Mouse (Mus musculus): ENCODE results near the gene Pgd.
"Not testable (repeated sequence)": the region's sequence is repeated elsewhere in the genome, so short reads cannot be mapped to it uniquely, and the experiment has no call there.

Gene Pgd

GRCm38 (mm10) chr4:149166215-149166946 lies at the start of gene Pgd:
Gene Pgd (minus strand): TSS chr4:149166771.
- peak; percentile 97 for DNase-seq

DNA sequence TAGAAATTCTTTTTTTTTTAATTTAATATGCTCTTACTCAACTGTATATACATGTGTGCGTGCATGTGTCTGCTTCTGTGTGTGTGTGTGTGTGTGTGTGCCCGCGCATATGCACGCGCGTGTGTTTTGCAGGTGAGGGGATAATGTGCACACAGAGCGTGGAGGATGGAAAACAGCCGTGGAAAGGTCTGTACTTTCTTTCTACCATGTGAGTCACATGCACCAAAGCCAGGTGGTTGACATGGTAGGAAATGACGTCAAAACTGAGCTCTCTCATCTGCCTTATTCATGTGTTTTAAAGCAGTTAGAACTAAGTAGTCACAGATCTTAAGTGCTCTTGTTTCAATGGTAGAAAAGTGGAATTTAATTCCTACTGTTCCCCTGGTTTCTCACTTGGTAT lies 49.4 kb upstream of the Pgd start:
- DNase-seq, result peak; percentile 14

- no peak for DNase-seq
Observed at GRCm38 (mm10) chr4:149215397-149215796, 48.8 kb upstream of the Pgd start.

DNA sequence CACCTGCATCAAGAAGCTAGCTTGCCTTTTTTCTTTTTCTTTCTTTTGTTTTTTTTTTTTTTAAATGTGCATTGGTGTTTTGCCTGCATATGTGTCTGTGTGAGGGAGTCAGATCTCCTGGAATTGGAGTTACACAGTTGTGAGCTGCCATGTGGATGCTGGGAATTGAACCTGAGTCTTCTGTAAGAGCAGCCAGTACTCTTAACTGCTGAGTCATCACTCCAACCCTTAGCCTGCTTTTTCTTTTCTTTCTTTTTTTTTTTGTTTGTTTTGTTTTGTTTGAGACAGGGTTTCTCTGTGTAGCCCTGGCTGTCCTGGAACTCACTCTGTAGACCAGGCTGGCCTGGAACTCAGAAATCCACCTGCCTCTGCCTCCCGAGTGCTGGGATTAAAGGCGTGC lies 47.9 kb upstream of the Pgd start:
- DNase-seq, result not testable (repeated sequence)

- DNase-seq, result no peak
Observed at GRCm38 (mm10) chr4:149213466-149213865, 46.9 kb upstream of the Pgd start.

- DNase-seq, result peak; percentile 31
Observed at GRCm38 (mm10) chr4:149211441-149211840, 44.9 kb upstream of the Pgd start.

GRCm38 (mm10) chr4:149202467-149202866 lies 35.9 kb upstream of the Pgd start:
- DNase-seq, result no peak

DNA sequence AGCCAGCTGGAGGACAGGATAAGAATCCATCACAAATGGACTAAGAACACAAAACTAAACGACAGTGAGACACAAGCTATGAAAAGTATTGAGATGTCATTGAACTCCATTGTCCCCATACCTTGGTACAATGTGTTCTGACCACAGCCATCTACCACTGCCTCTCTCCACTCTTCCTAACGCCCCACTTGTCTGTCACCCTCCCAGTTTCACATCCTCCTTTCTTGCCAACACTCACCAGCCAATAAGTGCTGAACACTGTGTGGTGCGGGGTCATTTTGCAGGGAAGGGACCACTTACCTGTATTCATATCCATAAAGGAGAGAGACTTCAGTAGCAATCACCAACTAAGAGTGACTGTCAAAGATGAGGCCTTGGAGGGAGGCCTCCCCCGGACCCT lies 34.5 kb upstream of the Pgd start:
- DNase-seq, result no peak

- DNase-seq, result no peak
Observed at GRCm38 (mm10) chr4:149197180-149197579, 30.6 kb upstream of the Pgd start.

GRCm38 (mm10) chr4:149191103-149191502 lies 24.5 kb upstream of the Pgd start:
- no peak for DNase-seq

DNA sequence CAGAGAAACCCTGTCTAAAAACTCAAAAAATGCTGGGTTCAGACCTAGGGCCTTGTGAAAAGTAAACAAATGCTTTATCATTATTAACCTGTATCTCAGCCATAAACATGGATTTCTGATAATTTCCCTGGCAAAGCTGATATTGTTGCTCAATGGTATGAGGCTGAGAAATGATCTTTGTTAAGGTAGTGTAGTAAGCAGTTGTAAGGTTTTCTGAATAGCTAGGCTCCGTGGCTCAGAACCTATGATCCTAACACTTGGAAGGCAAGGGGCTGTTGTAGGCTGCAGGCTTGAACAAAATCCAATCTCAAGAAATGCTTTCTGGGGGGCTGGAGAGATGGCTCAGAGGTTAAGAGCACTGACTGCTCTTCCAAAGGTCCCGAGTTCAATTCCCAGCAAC lies 22.0 kb upstream of the Pgd start:
- DNase-seq, result no peak

- peak; percentile 44 for DNase-seq
Observed at GRCm38 (mm10) chr4:149182755-149183154, 16.2 kb upstream of the Pgd start.

- no peak for DNase-seq
Observed at GRCm38 (mm10) chr4:149182192-149182591, 15.6 kb upstream of the Pgd start.

GRCm38 (mm10) chr4:149179573-149179972 lies 13.0 kb upstream of the Pgd start:
- no peak for DNase-seq

DNA sequence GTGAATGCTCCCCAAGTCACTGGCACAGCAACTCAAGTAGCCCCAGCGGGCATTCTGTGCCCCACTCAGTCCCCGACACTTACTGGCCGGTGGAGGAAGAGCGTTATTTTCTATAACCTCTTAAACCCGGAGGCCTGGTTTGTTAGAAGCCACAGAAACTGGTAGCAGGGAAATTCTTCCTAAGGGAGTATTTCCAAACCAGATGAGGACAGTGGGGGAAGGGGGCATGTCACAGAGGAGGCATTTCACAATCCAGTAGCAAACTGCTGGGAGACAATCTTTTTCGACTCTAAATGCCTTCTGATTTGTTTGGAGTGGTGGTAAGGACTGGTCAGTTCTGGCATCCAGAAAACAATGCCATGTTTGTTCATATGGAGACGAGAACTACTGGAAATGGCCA lies 12.6 kb upstream of the Pgd start:
- no peak for DNase-seq

GRCm38 (mm10) chr4:149178328-149178727 lies 11.8 kb upstream of the Pgd start:
- DNase-seq, result no peak

DNA sequence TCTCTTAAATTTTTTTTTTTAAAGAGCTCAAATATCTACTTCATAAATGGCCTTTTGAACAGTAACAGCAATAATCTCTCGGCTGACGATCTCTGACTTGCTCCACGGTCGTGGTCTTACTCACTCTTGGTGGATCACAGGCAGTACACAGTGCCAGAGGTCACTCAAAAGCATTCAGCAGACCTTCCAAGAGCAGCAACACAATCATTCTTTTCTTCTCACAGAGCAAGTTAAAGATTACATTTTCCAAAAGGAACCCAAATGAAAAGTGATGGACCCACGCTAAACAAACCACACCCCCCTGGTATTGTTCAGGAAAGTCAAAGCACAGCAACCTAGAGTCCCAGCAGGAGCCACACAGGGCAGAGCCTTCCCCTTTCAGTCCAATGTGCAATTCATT lies 10.5 kb upstream of the Pgd start:
- no peak for DNase-seq

- DNase-seq, result no peak
Observed at GRCm38 (mm10) chr4:149176645-149177044, 10.1 kb upstream of the Pgd start.

DNA sequence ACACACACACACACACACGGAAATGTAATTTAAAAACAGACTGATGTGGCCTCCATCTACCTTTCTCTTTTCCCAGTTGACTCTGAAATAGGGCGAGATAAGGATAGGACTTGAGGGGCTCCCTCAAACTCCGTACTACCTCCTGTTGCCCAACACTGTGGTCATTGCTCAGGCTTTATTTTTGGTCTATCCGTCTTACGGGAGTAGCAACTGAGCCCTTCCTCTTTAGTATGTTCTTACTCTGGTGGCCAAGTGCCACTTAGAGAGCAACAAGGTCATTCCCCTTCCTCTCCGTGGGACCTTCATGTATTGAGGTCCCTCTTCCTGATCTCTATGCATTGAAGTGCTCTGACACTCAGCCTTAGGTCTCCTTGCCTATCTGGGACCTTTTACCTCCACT lies 7.1 kb upstream of the Pgd start:
- DNase-seq, result no peak

- DNase-seq, result no peak
Observed at GRCm38 (mm10) chr4:149172666-149173065, 6.1 kb upstream of the Pgd start.

DNA sequence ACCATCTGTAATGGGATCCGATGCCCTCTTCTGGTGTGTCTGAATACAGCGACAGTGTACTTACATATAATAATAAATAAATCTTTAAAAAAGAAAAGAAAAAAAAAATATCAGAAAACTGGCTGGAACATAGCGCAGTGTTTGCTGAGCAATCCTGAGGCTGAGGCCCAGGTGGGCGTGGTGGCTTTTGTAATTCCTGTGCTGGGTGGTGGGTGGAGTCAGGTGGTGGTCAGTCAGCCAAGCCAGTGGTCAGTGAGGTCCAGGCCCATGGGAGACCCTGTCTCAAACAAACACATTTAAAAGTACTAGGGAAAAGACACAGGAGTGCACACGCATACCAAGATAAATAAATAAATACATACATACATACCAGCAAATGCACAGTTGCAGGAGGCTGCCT lies 5.5 kb upstream of the Pgd start:
- no peak for DNase-seq

- DNase-seq, result no peak
Observed at GRCm38 (mm10) chr4:149171581-149171981, 5.0 kb upstream of the Pgd start.

GRCm38 (mm10) chr4:149170394-149170931 lies 3.9 kb upstream of the Pgd start:
- no peak for DNase-seq

GRCm38 (mm10) chr4:149169926-149170325 lies 3.4 kb upstream of the Pgd start:
- DNase-seq, result not testable (repeated sequence)

DNA sequence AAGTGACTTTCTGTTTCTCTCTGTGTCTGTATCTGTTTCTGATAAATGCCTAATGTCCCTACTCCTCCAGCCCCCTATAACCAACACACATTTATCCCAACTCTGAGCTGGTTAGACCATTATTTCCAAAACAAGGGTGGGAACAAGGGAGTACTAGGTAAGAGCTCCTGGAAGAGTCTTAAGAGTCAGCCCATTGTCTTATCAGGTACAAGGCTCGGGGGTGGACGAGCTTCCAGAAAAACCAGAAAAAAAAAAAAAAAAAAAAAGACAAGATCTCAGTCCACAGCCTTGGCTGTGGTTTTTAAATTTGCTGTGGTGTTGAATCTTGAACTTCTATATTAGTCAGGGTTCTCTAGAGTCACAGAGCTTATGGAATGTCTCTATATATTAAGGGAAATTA lies 1.4 kb upstream of the Pgd start:
- no peak for DNase-seq

Data from thymus, postnatal 4 days (tissue).